Mouse (Mus musculus) midbrain, postnatal 0 days (tissue): ENCODE data around the gene Stxbp4. TPM values are rescaled to one million over a fixed set of nuclear protein-coding genes. Genes with fewer than 3 reads are reported as not detected.

Source experiments
- ATAC-seq: fragments of 200-750 bp; cut with Nextera tagmentation; 2 replicates; pipeline ENCODE4 v1.8.0; 2017; ENCODE audit warnings: moderate number of reproducible peaks, mild to moderate bottlenecking, moderate TSS enrichment, moderate library complexity; ENCODE audit not compliant: low FRiP score
- DNase-seq: peaks from one replicate; pipeline ENCODE4 v3.0.0-alpha.2; 2015; ENCODE audit warnings: low spot score
- H3K27ac ChIP-seq: fragments of 300-500 bp; sonication (generic); 2 replicates; pipeline ENCODE4 v1.5.1; 2014; ENCODE audit warnings: low read depth, mild to moderate bottlenecking, low read length, mixed read lengths
- H3K27me3 ChIP-seq: fragments of 300-500 bp; sonication (generic); 2 replicates; pipeline ENCODE4 v1.6.1; 2014; ENCODE audit warnings: low read length, control low read depth, mixed read lengths; ENCODE audit not compliant: insufficient read depth
- H3K36me3 ChIP-seq: fragments of 300-500 bp; sonication (generic); 2 replicates; pipeline ENCODE4 v1.6.1; 2014; ENCODE audit warnings: low read length, control low read depth, mixed read lengths; ENCODE audit not compliant: insufficient read depth
- H3K4me1 ChIP-seq: fragments of 300-500 bp; sonication (generic); 2 replicates; pipeline ENCODE4 v1.6.1; 2014; ENCODE audit warnings: mild to moderate bottlenecking, control low read depth, antibody characterized with exemption, low read length, mixed read lengths; ENCODE audit not compliant: insufficient read depth
- H3K4me2 ChIP-seq: fragments of 300-500 bp; sonication (generic); 2 replicates; pipeline ENCODE4 v1.6.1; 2014; ENCODE audit warnings: low read depth, mild to moderate bottlenecking, low read length, mixed read lengths; ENCODE audit not compliant: poor library complexity, severe bottlenecking
- H3K4me3 ChIP-seq: fragments of 300-500 bp; sonication (generic); 2 replicates; pipeline ENCODE4 v1.5.1; 2014; ENCODE audit warnings: low read depth, mild to moderate bottlenecking, low read length, moderate library complexity
- H3K9ac ChIP-seq: fragments of 300-500 bp; sonication (generic); replicated peaks from 2 replicates; pipeline ENCODE4 v1.6.1; 2014; ENCODE audit warnings: mild to moderate bottlenecking, low read length, moderate library complexity, mixed read lengths; ENCODE audit not compliant: poor library complexity, severe bottlenecking
- H3K9me3 ChIP-seq: fragments of 300-500 bp; sonication (generic); 2 replicates; pipeline ENCODE4 v1.6.1; 2016; ENCODE audit warnings: low read length, control low read depth
- CTCF ChIP-seq: IDR thresholded peaks from 2 replicates; pipeline ENCODE4 v1.5.1; 2016; ENCODE audit warnings: antibody characterized with exemption, mild to moderate bottlenecking
- WGBS: fragments of 180-500 bp; shearing (Covaris S2); extraction: QIAGEN DNeasy Blood & Tissue Kit; methylation state at CpG from one replicate; pipeline ENCODE4 v1.1.7; 2014; 5-methylcytosine and 5-hydroxymethylcytosine counted together
- polyA plus RNA-seq: library from polyadenylated mRNA; unstranded; fragments of >200 nt; fragmentation: Nextera tagmentation; extraction: Ambion mirVana; gene quantifications from 2 replicates; pipeline ENCODE4 v1.2.1, GENCODE M21; 2015
- total RNA-seq: library from RNA; depleted of rRNA; stranded (reverse); fragments of >200 nt; gene quantifications from 2 replicates; pipeline ENCODE4 v1.2.3, GENCODE M21; 2014

Stxbp4 gene
- total and polyA plus RNA-seq, 2 experiments from 2014 or later: 9.2 to 11.2 TPM

DNA sequence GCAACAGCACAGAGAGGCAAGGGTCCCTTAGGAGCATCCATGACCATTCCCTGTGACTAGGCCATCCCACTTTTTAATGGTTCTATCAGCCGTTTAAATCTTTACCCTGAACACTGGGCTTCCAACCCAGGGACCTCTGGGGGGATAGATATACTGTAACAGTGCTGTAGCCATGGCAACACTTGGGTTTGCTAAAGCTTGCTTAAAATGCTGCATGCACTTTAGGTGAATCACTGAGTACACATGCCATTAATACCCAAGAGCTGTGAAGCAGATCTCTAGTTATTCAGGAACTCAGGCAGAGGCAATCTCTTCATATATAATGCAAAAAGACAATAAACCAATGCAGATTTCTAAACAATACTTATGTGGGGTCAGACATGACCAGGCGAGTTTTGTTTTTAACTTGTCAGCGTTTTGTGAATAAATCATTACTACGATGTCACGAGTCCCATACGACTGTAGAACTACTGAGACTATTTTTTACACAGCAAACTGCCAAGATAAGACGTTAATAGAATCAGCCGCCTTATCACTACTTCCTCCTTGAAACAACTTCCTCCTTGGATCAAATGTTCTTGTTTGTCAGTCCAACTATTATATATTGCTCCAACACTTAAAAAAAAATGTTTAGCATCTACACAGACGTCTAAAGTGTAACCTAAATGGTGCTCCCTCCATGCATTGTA, 79.4 kb downstream of the Stxbp4 start:
- 60% methylated on average over 9 of the region's 9 CpGs for WGBS
- no peaks in the 10 kb centered on the region for H3K9me3 ChIP-seq
- H3K4me1 ChIP-seq: no peaks in the 10 kb centered on the region
- H3K27ac ChIP-seq: no peak overlapping the region
- no peak overlapping the region for H3K9ac ChIP-seq
- no peaks in the 10 kb centered on the region for H3K36me3 ChIP-seq
- H3K27me3 ChIP-seq: no peaks in the 10 kb centered on the region
- TF ChIP-seq CTCF: no peak
- no peak overlapping the region for H3K4me2 ChIP-seq
- peak; percentile 28 for DNase-seq
- no peak overlapping the region for H3K4me3 ChIP-seq
- ATAC-seq: no peak

DNA sequence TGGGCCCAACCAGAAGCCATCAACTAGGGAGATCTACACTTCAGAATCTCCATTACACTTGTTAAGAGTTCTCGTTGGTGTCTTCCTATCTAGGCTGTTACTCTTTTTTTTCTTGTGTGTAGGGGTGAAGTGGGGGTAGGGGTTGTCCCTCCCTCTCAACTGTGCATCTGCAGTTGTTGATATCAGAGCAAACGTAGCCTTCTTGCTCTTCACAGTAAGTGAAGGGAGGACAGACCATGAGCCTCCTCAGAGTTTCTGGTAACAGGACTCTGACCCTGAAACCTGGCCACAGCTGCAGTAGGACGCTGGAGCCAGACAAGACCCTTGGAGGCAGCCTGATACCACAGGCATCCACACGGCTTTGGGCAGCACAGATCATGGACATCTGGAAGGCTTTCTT, 81.4 kb downstream of the Stxbp4 start:
- DNase-seq: no peak
- H3K9me3 ChIP-seq: no peaks in the 10 kb centered on the region
- H3K9ac ChIP-seq: no peak overlapping the region
- WGBS: 85% methylated on average over 4 of the region's 4 CpGs
- no peak for TF ChIP-seq CTCF
- no peak overlapping the region for H3K27ac ChIP-seq
- H3K36me3 ChIP-seq: no peaks in the 10 kb centered on the region
- peaks cover 8% of the 10 kb centered on the region; the same call in 1 of the 2 replicates for H3K4me1 ChIP-seq
- no peak overlapping the region for H3K4me3 ChIP-seq
- no peaks in the 10 kb centered on the region for H3K27me3 ChIP-seq
- H3K4me2 ChIP-seq: no peak overlapping the region
- ATAC-seq: no peak

DNA sequence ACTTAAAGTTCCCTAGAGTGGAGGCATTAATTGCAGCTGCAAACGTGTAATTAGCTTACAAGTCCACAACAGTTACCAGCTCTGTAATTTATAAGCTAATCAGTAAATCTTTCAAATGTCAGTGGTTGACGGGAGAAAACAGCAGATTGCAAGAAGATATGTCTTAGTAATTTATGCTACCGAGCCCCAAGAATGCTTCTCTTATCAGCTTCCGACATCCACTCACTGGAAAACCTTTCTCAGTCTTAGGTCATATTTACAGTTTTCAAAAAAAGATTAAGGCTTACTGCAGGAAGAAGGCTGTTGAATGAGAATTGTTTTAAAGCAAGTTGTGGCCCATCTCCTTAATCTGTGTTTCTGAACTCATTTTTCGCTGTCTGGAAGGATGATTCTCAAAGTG, 83.9 kb downstream of the Stxbp4 start:
- DNase-seq (no peak), ATAC-seq (no peak)
- H3K4me2 ChIP-seq: no peak overlapping the region
- no peak overlapping the region for H3K27ac ChIP-seq
- peaks cover 8% of the 10 kb centered on the region; the same call in 1 of the 2 replicates for H3K4me1 ChIP-seq
- no peak overlapping the region for H3K9ac ChIP-seq
- no peaks in the 10 kb centered on the region for H3K27me3 ChIP-seq
- no peak for TF ChIP-seq CTCF
- WGBS: 73% methylated on average over 5 of the region's 5 CpGs
- H3K36me3 ChIP-seq: no peaks in the 10 kb centered on the region
- no peak overlapping the region for H3K4me3 ChIP-seq
- H3K9me3 ChIP-seq: no peaks in the 10 kb centered on the region

DNA sequence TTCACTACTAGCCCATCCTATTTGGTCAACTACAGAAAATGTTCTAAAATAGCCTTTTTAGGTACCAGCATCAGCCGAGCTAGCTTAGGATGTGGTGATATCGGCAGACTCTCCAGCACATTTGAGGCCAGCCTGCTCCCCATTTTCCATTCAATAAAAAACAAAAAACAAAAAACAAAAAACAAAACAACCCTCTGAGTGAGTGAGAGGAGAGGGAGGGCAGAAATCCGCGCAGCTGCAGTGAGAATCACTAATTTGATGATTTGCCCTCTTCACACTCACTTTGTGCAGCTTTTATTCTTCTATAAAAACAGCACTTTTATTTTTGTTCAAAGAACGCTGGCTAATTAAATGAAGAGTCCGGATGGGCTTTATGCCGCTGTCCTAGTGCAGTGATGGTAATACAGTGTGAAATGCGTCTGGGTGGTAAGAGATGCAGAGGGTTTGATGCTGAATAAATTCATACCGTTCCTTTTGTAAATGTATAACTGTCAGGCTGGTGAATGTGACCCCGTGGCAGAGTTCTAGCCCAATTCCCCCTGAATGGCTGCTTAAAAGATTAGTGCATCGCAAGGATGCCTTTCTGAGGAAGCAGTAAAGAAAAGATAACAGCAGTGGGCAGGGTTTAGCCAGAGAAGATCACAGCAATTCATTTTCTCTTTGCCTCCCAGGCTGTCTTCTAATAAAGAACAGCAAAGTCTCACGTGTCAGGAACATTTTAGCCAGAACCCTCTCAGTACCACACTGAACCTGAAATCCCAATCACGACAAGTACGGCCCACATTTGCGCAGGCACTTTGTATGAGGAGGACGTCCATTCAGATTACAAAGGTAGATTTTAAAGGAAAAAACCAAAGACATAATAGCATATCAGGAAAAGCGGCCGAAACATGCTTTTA, 85.3 kb downstream of the Stxbp4 start:
- Histone ChIP-seq H3K4me1 (peaks cover 8% of the 10 kb centered on the region; the same call in 1 of the 2 replicates), H3K4me3 (no peak overlapping the region), H3K27ac (peak overlapping the region; percentile 71), H3K27me3 (no peaks in the 10 kb centered on the region), H3K4me2 (no peak overlapping the region), H3K9ac (0 out of 2 replicates have a peak overlapping the region, but pooled peaks have one; percentile 33), H3K9me3 (no peaks in the 10 kb centered on the region), H3K36me3 (no peaks in the 10 kb centered on the region)
- WGBS: 22% methylated on average over 18 of the region's 18 CpGs
- TF ChIP-seq CTCF: no peak
- peak; percentile 49; the same call in 1 of the 2 replicates for ATAC-seq
- DNase-seq: peak; percentile 22

DNA sequence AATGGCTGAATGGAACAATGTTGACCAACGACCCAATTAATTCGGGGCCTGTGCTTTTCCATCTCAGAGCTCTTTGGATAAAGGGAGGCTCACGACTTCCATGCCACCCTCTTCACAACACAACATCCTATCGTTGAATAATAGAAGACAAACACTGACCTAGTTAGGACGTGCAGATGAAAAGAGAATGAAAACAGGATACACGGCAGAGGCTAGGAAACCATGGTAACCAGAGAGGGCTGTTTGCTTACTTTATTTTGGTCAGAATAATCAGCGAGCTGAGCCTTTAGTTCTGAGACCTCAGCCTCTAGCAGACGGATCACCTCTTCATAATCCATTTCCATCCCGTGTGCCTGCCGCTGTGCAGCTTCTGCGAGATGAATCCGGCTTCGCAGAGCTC, 89.3 kb downstream of the Stxbp4 start:
- peak overlapping the region; percentile 72 for H3K27ac ChIP-seq

More for the DNA sequence above, 89.3 kb downstream of the Stxbp4 start:
- peaks cover 8% of the 10 kb centered on the region; the same call in 1 of the 2 replicates for H3K4me1 ChIP-seq
- H3K27me3 ChIP-seq: no peaks in the 10 kb centered on the region
- WGBS: 6% methylated on average over 13 of the region's 13 CpGs
- no peak for TF ChIP-seq CTCF
- ATAC-seq (peak; percentile 83), DNase-seq (peak; percentile 70)
- H3K4me2 ChIP-seq: peak overlapping the region; percentile 18; the same call in 1 of the 2 replicates
- H3K36me3 ChIP-seq: no peaks in the 10 kb centered on the region
- H3K4me3 ChIP-seq: no peak overlapping the region
- H3K9me3 ChIP-seq: no peaks in the 10 kb centered on the region
- no peak overlapping the region for H3K9ac ChIP-seq
